Mouse (Mus musculus) CD8-positive naive resting alpha-beta T cell, adult 2 months (primary cell): Measurements from ENCODE around the gene Miip.
A peak's percentile ranks its signal among the peaks of the same experiment; 100 is the strongest.
"Not testable (repeated sequence)": the region's sequence is repeated elsewhere in the genome, so short reads cannot be mapped to it uniquely, and the experiment has no call there.

Source experiments
- DNase-seq, 2 experiments: peaks; one replicate each; pipeline ENCODE4 v3.0.0; 2022; ENCODE audit warnings: low read depth in 2 of 2, low spot score in 2 of 2

Miip gene

DNA sequence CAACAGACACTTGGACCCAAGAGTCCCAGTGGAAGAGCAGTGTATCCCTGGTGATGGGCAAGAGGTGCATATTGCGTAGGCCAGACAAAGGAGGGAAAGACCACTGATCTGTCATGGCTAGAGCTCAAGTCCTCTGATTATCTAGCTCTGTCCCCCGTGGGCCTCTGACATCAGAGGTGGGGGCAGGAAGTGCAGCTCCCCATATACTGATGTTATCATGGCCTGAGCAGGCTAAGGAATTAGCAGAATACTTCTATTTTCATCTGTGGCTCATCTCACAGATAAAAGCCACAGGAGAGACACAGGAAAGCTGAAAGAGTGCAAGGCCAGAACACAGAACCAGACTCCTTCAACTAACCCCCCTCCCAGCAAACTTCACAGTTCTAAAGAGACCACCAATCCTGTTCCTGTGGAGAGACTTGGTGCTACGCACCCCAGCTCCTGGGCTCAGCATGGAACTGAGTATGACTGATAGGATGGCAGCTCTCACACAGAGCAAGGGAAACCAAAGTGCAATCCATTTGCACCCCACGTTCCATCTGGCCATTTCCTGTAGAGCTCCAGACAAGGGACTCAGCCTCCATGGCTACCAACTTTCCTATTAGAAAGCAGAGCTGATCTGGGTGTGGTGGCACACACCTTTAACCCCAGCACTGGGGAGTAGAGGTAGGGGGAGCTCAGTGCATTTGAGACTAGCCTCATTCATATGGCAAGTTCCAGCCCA is 7.4 kb upstream of the Miip start:
- DNase-seq: no peak

DNA sequence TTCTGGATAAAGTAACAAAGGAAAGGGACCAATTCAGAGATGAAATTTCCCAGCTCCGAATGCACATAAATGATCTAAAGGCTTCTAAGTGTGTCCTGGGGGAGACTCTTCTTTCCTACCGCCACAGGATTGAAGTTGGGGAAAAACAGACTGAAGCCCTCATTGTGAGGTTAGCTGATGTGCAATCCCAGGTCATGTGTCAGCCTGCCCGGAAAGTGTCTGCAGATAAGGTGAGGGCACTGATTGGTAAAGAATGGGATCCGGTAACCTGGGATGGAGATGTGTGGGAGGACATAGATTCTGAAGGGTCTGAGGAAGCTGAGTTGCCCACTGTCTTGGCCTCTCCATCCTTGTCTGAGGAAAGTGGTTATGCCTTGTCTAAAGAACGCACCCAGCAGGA is 622 bp upstream of the Miip start:
- no peak for DNase-seq

DNA sequence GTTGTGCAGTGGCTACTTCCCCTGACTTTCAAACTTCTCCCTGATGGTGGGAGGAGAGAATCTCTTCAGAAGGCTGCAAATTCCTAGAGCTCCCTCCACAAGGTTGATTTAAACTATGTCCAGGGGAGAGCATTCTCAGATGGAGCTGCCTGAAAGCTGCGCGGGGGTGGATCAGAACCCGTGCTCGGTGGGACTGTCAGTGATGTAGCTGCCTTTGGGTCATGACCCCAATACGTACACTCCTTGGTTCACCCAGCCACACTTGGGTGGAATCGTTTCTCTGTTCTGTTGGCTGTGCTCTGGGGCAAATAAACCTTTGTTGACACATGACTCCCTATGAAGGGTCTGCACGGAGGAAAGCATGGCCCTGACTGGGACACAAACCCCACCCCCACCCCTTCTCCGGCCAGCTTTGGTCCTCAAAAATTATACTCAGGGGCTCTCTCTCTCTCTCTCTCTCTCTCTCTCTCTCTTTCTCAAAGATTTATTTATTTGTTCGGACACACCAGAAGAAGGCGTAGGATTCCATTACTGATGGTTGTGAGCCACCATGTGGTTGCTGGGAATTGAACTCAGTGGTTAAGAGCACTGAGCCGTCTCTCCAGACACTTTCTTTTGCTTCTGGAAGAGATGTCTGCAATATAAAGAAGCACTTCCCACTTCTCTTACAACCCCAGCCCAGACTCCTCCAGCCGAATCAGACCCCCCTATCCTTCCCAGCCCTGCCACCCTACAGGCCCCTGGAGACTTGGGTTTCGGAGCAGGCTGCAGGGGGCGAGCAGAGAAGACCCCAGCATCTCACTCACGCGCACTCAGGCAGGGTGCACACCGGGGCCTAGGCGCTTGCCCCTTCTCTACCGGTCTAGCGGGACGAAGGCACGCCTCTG is 810 bp downstream of the Miip start:
- DNase-seq: no peak

DNA sequence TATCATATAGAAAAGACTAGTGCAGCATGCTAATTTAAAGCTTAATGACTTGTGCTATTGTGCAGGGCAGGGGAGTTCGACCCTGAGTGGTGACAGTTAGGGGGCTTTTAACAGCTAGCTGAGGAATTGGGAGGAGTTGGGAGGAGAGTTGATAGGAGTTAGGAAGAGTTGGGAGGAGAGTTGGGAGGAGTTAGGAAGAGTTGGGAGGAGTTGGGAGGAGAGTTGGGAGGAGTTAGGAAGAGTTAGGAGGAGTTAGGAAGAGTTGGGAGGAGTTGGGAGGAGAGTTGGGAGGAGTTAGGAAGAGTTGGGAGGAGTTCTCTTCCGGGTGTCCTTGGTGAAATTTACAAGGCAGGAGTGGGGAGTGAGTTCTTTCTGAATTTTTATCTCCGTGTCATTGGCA is 1.8 kb downstream of the Miip start:
- not testable (repeated sequence) for DNase-seq

DNA sequence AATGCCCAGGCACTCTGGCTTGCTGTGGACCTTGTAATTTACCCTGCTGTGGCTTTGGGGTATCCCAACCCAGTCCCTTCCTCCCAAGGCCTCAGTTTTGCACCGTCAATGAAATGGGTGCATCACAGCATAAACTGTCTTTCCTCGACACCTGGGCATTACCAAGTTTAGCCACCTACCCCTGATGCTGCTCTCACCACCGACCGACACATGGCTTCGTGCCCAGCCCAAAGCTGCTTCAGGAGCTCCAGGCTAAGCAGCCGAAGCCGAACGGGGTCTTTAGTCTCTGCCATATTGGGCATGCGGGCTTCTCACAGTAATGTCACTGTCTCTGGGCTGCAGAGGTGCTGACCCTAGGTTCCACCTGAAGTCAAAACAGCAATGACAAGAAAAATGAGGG is 2.6 kb downstream of the Miip start:
- DNase-seq: no peak

DNA sequence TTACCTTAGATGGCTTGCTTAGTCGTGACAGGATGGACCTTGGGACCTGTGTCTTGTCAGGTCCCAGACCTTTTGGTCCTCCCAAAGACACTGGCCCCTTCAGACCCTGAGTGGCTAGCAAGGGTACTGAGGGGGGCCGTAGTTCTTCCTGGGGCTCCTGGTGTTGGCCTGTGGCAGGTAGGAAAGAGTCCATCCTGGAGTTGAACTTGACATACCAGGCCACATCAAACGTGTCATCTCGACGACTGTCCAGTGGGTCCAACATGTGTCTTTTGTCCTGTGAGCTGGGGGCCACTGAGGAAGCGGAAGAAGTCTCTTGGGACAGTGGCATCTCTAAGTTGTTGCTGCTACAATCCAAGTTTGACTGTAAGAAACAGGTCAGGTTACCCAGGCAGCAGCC is 3.0 kb downstream of the Miip start:
- DNase-seq: no peak

DNA sequence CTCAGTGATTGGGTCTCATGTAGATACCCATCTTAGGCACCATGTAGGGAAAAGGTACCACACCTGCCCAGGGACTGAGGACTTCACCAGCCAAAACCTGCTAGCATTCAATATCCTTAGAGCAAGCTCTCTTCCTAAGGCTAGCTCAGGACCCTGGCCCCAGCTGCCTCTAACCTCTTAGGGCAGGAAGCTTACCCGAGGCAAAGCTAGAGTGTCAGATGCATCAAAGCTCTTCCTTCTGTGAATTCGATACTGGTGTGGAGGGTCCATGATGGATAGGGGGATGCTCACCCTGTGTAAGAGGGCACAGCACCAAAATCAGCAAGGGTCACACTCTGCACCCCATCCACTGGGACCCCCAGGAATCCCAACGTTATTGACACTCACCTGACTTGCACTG is 6.6 kb downstream of the Miip start:
- DNase-seq: no peak

DNA sequence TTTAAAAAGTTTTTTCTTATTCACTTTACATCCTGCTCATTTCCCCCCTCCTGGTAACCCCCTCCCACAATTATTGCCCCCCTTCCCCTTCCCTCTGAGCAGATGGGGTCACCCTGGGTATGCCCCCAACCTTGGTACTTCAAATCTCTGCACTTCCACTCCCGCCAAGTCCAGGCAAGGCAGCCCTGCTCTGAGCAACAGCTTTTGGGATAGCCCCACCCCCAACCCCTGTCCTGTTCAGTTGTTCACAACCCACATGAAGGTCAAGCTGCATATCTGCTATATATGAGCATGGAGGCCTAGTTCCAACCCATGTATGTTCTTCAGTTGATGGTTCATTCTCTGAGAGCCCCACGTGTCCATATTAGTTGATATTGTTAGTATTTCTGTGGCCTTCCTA is 17.8 kb downstream of the Miip start:
- DNase-seq: no peak

DNA sequence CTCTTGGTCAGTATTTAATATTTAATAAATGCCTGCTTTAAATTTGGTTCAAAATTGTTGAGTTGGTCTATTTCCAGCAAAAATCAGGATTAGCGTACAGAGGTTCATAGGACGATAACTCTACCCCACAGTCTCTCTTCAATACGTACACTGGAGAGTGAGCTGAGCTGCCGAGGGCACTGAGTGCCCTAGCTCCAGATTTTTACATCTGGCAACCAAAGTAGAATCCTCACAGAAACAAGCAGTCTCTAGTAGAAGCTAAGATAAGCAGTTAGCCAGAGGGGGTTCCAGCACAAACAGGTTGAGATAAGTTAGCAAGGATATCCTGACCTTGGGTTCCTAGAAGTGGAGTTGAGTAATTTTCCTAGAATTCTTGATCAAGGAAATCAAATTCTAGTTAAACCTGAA is 20.0 kb downstream of the Miip start:
- no peak for DNase-seq

DNA sequence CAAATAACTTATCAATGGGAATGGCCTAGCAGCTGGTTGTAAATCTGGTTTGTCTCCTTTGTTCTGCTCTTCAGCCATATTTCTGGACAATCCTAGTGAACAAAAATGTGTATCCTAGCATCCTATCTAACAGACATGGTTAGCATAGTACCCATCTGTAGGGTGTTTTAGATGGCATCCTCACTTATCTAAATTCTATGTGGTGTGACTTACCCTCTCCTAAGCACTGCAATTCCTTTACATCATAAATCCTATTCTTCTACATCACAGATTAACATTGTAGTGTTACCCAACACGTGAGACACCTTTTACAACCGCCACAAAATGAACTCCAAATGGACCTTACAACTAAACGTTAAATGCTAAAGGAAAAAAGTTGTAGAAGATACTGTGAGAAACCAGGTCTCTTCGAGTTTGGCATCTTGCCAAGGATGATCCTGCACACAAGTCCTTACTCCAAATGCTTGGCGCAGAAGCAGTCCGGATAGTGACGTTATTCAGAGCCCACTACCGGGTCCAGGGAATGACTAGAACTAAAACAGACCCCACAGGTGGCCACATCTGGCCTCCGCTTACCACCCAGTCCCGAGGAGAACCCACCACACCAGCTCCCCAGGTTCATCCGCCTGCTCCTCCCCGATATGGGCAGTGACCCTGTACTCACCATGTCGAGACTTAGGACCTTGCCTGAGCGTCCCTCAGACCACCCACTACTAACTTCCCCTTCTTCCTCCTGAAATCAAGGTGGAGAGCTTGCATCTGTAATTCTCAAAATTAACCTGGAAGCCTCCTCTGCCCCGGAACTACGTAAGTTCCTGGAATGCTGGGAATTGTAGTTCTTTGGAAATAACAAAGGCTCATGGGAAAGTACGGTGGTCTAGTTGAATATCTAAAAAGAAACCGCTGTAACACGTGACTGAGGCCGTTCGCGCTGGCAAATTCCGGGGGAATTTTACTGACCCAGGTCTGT is 20.7 kb downstream of the Miip start, which contains the start of gene Zfp933:
TSS of gene Zfp933 (minus strand) at position 753 of the 970 bp plus-strand sequence.
- peak; percentile 53 to 78 for DNase-seq

DNA sequence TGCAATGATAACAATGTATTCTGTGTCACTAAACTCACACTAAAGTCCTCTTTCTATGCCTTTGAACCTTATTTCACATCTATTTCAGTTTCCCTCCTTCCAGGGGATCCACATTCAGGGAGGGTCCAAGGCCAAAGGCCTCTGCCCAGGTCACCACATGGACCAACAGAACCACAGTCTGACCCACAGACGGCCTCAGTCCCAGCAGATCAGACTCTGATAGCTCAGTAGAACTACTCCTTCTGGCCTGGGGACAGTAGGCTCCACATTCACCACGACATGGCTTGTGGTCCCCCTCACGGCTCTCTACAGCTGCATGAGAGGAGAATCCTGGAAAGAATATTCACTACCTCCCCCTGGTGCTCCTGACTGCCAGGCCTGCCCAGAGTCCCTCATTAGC is 25.7 kb downstream of the Miip start:
- DNase-seq: no peak

DNA sequence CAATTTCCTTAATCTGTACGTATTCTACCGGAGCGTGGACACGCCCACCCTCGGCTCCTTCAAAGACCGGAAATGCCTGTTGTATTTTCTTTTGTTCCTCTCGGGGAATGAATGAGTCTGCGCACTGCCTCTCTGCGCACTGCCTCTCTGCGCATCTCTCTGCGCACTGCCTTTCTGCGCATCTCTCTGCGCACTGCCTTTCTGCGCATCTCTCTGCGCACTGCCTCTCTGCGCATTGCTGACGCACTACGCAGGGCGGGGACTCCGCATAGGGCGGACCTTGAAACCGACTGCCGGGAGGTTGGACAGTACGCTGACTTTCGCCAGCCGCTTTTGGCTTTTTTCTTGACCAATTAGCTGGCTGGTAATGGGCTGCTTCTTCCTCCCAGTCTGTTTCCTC is 29.3 kb downstream of the Miip start:
- DNase-seq: peak in 1 of 2 experiments; percentile 21

DNA sequence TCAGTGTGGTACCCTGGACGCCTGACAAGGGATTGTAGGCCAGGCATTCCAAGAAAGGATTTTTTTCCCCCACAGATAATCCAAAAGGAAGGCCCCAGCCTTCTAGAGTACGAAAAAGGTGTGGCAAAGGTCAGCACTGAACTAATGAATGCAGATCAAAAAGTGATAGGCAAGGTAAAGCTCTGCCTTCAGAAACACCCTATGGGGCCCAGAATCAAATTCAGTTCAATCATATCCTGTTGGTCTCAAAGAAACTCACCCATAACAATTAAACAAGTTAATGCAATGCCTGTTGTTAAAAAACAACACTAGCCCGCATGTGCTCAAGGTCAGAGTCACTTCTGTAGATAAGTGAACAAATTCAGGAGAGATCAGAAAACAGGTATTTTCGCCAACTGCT is 44.2 kb downstream of the Miip start:
- no peak for DNase-seq

DNA sequence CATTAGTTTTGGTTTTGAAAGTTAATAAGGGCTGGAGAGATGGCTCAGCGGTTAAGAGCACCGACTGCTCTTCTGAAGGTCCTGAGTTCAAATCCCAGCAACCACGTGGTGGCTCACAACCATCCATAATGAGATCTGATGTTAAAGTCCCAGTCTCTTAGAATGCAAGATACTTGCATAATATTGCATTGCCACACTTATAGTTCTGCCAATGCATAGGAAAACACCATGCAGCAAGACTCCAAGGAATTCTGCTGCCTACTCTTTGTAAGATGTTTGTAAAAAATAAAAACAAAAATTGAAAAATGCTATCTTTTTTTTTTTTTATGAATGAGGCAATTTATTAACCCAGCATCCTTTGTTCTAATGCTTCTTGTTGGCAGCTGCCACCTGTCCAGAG is 47.2 kb downstream of the Miip start:
- not testable (repeated sequence) for DNase-seq

DNA sequence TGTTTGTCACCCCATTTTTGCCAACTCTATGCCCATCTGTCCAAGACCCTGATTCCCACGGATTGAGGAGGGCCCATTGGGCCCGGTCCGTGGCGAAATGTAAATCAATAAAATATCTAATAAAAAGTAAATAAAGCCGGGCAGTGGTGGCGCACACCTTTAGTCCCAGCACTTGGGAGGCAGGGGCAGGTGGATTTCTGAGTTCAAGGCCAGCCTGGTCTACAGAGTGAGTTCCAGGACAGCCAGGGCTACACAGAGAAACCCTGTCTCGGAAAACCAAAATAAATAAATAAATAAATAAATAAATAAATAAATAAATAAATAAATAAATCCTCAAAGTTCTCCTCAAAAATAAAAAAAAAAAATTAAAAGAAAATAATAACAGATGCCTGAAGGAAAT is 49.0 kb downstream of the Miip start:
- DNase-seq: not testable (repeated sequence)

DNA sequence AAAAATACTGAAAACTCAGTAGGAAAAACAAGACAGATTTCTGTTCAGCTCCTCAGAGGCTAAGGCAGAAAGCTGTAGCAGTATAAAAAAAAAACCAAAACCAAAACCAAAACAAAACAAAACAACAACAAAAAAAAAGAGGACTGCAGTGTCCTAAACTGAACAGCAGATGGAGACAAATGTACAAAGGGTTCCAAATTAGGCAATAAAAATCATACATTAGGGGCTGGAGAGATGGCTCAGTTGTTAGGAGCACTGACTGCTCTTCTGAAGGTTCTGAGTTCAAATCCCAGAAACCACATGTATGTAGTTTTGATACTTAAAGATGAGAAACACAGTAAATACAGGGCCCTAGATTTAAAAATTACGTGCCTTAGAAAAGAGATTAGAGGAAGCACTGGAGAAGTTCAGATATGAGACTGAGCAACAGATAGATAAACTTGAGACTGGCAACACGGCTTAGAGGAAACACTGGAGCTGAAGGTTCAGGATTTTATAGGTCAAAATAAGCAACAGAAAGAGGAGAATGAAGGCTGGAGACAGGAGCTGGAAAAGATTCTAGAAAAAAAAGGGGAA is 53.9 kb downstream of the Miip start:
- peak in 1 of 2 experiments; percentile 28 for DNase-seq

DNA sequence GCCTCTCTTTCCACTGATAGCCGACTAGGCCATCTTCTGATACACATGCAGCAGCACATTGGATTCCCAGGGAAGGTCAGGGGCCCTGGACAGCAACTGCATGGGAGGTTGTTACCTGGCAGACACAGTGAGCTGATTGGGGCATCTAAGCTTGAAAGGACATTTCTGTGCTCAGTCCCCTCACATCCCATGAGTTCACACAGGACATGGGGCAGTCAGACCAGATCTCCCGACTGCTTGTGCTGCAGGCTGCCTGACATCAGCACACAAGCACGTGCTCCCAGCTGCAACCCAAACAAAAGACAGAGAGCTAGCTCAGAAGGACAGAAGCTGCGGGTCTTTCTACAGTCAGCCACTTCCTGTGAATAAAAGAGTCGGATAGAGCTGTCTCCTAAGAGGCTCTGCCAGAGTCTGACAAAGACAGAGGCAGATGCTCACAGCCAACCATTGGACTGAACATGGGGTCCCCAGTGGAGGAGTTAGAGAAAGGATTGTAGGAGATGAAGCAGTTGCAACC is 55.3 kb downstream of the Miip start:
- DNase-seq: no peak
